Mouse (Mus musculus) limb, embryonic 12.5 days (tissue): ENCODE measurements at regions not wholly inside any gene's neighbourhood (a gene's known extent, or its start where the extent isn't known, plus 50 kb on each side); places are given as distances from the start of the nearest gene placed in this dataset.

ENCODE experiments used
- ATAC-seq: fragments of 200-750 bp; cut with Nextera tagmentation; 2 replicates; pipeline ENCODE4 v1.8.0; 2017; ENCODE audit warnings: low read depth, moderate TSS enrichment; ENCODE audit not compliant: insufficient number of reproducible peaks, insufficient read depth, low FRiP score, low TSS enrichment
- H3K27ac ChIP-seq: fragments of 300-500 bp; sonication (generic); 2 replicates; pipeline ENCODE4 v1.5.1; 2016; ENCODE audit warnings: mild to moderate bottlenecking, moderate library complexity
- H3K27me3 ChIP-seq: fragments of 300-500 bp; sonication (generic); 2 replicates; pipeline ENCODE4 v1.6.1; 2016; ENCODE audit warnings: mild to moderate bottlenecking, moderate library complexity
- H3K36me3 ChIP-seq: fragments of 300-500 bp; sonication (generic); 2 replicates; pipeline ENCODE4 v1.6.1; 2016; ENCODE audit warnings: mild to moderate bottlenecking, moderate library complexity
- H3K4me1 ChIP-seq: fragments of 300-500 bp; sonication (generic); replicated peaks from 2 replicates; pipeline ENCODE4 v1.6.1; 2016
- H3K4me2 ChIP-seq: fragments of 300-500 bp; sonication (generic); 2 replicates; pipeline ENCODE4 v1.6.1; 2016; ENCODE audit warnings: mild to moderate bottlenecking, moderate library complexity
- H3K4me3 ChIP-seq: fragments of 300-500 bp; sonication (generic); replicated peaks from 2 replicates; pipeline ENCODE4 v1.5.1; 2016; ENCODE audit warnings: mild to moderate bottlenecking
- H3K9ac ChIP-seq: fragments of 300-500 bp; sonication (generic); replicated peaks from 2 replicates; pipeline ENCODE4 v1.6.1; 2016; ENCODE audit warnings: mild to moderate bottlenecking, moderate library complexity
- H3K9me3 ChIP-seq: fragments of 300-500 bp; sonication (generic); 2 replicates; pipeline ENCODE4 v1.6.1; 2016; ENCODE audit warnings: mild to moderate bottlenecking, moderate library complexity
- WGBS: fragments of 180-500 bp; shearing (Covaris S2); methylation state at CpG from one replicate; pipeline ENCODE4 v1.1.7; 2016; 5-methylcytosine and 5-hydroxymethylcytosine counted together

DNA sequence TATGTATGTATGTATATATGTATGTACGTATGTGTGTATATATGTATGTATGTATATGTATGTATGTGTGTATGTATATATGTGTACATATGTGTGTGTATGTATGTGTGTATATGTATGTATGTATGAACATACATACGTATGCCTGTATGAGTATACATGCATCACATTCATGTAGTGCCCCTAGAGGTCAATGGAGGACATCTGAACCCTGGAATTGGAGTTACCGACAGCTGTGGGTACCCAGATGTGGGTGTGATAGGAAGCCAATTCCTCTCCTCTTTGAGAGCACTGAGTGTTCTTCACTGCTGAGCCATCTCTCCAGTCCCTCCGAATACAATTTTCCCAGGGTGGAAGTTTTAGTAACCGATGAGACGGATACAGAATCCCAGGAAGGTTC is 69.6 kb upstream of the Foxn3 start:
- no peaks in the 10 kb centered on the region for H3K27me3 ChIP-seq
- no peak overlapping the region for H3K4me2 ChIP-seq
- H3K9ac ChIP-seq, result no peak overlapping the region
- ATAC-seq, result no peak
- no peak overlapping the region for H3K4me3 ChIP-seq
- 91% methylated on average over 6 of the region's 6 CpGs for WGBS
- 0 out of 2 replicates have a peak, but pooled peaks cover 4% of the 10 kb centered on the region for H3K9me3 ChIP-seq
- no peak overlapping the region for H3K27ac ChIP-seq
- peaks cover 7% of the 10 kb centered on the region for H3K4me1 ChIP-seq
- no peaks in the 10 kb centered on the region for H3K36me3 ChIP-seq

DNA sequence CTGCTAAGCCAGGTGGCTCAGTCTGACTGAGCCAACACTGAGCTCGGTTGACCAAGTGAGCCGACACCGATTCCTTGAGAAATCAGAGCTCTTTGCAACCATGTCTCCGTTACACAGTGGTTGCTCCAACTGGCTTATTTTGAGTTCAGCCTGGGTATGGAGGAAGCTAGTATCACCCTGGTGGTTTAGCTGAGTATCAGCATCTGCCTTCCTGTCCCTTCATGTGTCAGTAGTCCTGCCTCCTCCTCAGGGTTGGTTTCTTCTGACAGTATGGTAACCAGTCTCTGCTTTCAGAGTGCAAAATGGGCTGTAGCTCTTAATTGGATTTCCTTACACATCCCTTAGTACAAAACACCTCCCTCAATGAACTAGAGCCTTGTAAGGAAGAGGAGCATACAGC is 66.2 kb upstream of the Foxn3 start:
- no peak for ATAC-seq
- WGBS, result 88% methylated on average over 4 of the region's 4 CpGs

DNA sequence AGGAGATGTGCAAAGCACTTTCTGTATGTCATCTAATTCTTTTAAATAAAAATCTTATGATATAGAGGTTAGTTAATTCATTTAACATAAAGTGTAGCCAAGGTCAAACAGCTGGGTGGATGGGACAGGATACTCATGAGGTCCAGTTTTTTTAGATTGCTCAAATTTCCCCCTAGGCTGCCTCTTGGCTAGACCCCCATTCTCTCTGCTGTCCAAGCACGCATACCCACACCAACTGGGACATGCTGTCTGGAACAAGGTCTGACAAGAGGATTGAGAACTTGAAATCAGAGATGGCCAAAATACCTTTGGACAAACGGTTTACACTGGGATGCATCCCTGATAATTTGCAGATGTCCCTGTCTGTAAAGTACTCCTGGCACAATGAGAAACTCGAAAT is 65.0 kb upstream of the Foxn3 start:
- Histone ChIP-seq H3K27ac (peak overlapping the region; percentile 29; the same call in 1 of the 2 replicates), H3K9ac (no peak overlapping the region), H3K9me3 (no peaks in the 10 kb centered on the region), H3K36me3 (no peaks in the 10 kb centered on the region), H3K4me2 (peak overlapping the region; percentile 75), H3K4me3 (peak overlapping the region; percentile 73; the same call in 1 of the 2 replicates), H3K27me3 (no peaks in the 10 kb centered on the region; the same call in 1 of the 2 replicates), H3K4me1 (peaks cover 11% of the 10 kb centered on the region)
- WGBS, result 59% methylated on average over 3 of the region's 3 CpGs
- no peak for ATAC-seq

More for the DNA sequence above, 66.2 kb upstream of the Foxn3 start:
- H3K27ac ChIP-seq, result no peak overlapping the region
- no peak overlapping the region for H3K4me3 ChIP-seq
- H3K9ac ChIP-seq, result no peak overlapping the region
- no peak overlapping the region for H3K4me2 ChIP-seq
- no peaks in the 10 kb centered on the region for H3K9me3 ChIP-seq
- no peaks in the 10 kb centered on the region; the same call in 1 of the 2 replicates for H3K27me3 ChIP-seq
- H3K4me1 ChIP-seq, result peaks cover 11% of the 10 kb centered on the region
- no peaks in the 10 kb centered on the region for H3K36me3 ChIP-seq

DNA sequence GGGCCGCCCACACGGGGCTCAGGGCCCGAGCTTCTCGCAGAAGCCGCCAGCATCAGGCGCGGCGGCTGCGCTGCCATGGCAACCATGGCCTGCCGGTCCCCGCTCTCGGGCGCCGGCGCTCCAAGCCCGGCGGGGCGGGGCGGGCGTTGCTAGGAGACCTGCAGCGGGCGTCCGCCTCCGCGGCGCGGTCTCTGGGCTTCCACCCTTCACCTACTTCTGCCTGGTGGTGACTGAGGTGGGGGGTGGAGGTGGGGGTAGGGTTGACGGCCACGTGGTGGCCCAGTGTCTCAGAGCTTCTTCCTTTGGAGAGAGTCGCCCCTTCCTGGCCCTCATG is 64.5 kb upstream of the Foxn3 start:
- H3K4me3 ChIP-seq, result peak overlapping the region; percentile 73
- H3K27me3 ChIP-seq, result no peaks in the 10 kb centered on the region; the same call in 1 of the 2 replicates
- H3K27ac ChIP-seq, result peak overlapping the region; percentile 29; the same call in 1 of the 2 replicates
- WGBS, result under 1% methylated on average over 30 of the region's 30 CpGs
- H3K4me2 ChIP-seq, result peak overlapping the region; percentile 75
- peak; percentile 88 for ATAC-seq
- peak overlapping the region; percentile 65 for H3K9ac ChIP-seq
- H3K4me1 ChIP-seq, result peaks cover 11% of the 10 kb centered on the region
- no peaks in the 10 kb centered on the region for H3K9me3 ChIP-seq
- H3K36me3 ChIP-seq, result no peaks in the 10 kb centered on the region

DNA sequence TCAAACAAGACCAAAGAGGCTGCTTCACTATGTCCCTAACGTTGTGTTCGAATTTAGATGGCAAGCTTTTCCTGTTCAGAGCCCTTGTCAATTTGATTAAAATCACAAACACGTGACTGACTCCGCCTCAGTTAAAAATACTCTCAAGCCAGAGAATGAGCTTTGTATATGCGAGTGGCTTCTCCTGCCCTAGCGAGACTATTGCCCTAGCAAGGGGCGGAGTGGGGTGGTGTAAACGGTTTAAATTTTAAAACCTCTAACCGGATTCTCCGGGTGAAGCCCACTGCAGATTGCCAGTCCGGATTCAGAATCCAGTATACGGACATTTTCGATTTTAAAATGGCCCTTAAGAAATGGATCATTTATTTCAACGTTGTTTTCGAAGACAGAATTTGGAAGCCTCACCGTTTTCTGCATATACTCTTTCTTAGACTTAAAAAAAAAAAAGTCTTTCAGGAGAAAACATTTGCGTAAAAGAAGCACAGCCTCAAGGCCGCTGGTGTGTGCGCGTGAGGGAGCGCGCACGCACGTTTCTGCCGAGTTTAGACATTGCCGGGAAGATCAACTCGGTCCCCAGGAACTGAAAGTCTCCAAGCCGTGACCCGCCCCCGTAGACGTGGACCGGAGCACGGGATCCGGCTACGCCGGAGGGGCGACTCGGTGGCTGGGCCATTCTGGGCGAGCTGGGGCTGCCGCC is 64.0 kb upstream of the Foxn3 start:
- Histone ChIP-seq H3K27ac (peak overlapping the region; percentile 29; the same call in 1 of the 2 replicates), H3K4me2 (peak overlapping the region; percentile 75), H3K4me1 (peaks cover 11% of the 10 kb centered on the region), H3K4me3 (peak overlapping the region; percentile 73), H3K9ac (peak overlapping the region; percentile 65), H3K36me3 (no peaks in the 10 kb centered on the region), H3K9me3 (no peaks in the 10 kb centered on the region), H3K27me3 (no peaks in the 10 kb centered on the region; the same call in 1 of the 2 replicates)
- no peak for ATAC-seq
- WGBS, result 1% methylated on average over 40 of the region's 40 CpGs

DNA sequence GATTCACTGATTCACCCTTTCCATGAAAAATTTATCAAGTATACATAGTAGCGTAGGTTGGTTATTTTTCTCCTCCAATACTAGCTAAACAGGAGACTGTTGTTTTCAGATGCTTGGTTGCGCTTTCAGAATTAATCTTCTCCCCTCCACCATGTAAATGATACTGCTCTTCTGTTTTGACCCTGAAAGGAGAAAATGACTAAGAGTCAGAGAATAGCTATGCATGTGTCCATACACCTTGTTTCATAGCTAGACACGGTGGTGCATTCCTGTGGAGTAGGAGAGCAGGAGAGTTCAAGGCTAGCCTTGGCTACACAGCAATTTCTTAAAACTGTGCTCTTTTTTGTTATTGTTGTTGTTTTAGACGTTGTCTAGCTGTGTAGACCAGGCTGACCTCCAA is 62.8 kb upstream of the Foxn3 start:
- 84% methylated on average over 4 of the region's 4 CpGs for WGBS

DNA sequence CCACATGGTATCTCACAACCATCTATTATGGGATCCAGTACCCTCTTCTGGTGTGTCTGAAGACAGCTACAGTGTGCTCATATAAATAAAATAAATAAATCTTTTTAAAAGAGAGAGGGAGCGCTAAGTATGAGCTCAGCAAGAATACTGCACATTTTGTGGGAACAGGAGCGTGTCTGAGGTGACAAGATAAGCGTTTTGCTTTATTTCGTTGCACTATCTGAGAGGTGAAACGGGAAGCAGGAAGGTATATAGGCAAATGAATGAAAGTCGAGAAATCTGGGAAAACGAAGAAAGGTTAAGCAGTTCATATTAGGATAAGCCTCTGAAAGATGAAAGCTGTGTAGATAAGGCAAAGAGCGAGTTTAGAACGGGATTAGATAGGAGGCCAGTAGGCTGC is 61.7 kb upstream of the Foxn3 start:
- no peak overlapping the region for H3K27ac ChIP-seq
- no peak overlapping the region for H3K4me3 ChIP-seq
- no peaks in the 10 kb centered on the region; the same call in 1 of the 2 replicates for H3K27me3 ChIP-seq
- H3K4me2 ChIP-seq, result no peak overlapping the region
- no peaks in the 10 kb centered on the region for H3K36me3 ChIP-seq
- WGBS, result 85% methylated on average over 9 of the region's 9 CpGs
- H3K9ac ChIP-seq, result no peak overlapping the region
- no peaks in the 10 kb centered on the region for H3K9me3 ChIP-seq
- H3K4me1 ChIP-seq, result peaks cover 11% of the 10 kb centered on the region
- ATAC-seq, result no peak

More for the DNA sequence above, 62.8 kb upstream of the Foxn3 start:
- no peaks in the 10 kb centered on the region; the same call in 1 of the 2 replicates for H3K27me3 ChIP-seq
- no peaks in the 10 kb centered on the region for H3K36me3 ChIP-seq
- no peak overlapping the region for H3K4me3 ChIP-seq
- H3K4me1 ChIP-seq, result peaks cover 11% of the 10 kb centered on the region
- no peak for ATAC-seq
- H3K27ac ChIP-seq, result no peak overlapping the region
- H3K9me3 ChIP-seq, result no peaks in the 10 kb centered on the region
- no peak overlapping the region for H3K4me2 ChIP-seq
- H3K9ac ChIP-seq, result no peak overlapping the region

DNA sequence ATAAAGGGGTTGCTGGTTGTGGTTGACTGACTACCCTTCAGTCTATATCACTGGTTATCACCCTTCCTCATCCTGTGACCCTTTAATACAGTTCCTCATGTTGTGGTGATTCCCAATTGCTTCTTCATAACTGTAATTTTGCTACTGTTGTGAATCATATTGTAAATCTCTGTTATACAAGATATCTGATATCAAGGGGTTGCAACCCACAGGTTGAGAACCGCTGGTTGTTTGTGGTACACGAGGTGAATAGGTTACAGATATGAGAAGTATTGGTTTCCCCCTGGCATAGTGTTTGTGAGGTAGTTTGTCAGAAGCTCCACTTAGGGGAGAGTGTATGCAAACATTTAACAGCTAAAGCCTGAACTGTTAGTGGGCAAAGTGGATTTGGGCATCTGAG is 58.9 kb upstream of the Foxn3 start:
- Histone ChIP-seq H3K27ac (no peak overlapping the region), H3K9ac (no peak overlapping the region), H3K4me1 (0 out of 2 replicates have a peak, but pooled peaks cover 2% of the 10 kb centered on the region), H3K9me3 (no peaks in the 10 kb centered on the region), H3K4me3 (no peak overlapping the region), H3K27me3 (no peaks in the 10 kb centered on the region; the same call in 1 of the 2 replicates), H3K4me2 (no peak overlapping the region), H3K36me3 (no peaks in the 10 kb centered on the region)
- 88% methylated on average over 2 of the region's 2 CpGs for WGBS
- ATAC-seq, result no peak

DNA sequence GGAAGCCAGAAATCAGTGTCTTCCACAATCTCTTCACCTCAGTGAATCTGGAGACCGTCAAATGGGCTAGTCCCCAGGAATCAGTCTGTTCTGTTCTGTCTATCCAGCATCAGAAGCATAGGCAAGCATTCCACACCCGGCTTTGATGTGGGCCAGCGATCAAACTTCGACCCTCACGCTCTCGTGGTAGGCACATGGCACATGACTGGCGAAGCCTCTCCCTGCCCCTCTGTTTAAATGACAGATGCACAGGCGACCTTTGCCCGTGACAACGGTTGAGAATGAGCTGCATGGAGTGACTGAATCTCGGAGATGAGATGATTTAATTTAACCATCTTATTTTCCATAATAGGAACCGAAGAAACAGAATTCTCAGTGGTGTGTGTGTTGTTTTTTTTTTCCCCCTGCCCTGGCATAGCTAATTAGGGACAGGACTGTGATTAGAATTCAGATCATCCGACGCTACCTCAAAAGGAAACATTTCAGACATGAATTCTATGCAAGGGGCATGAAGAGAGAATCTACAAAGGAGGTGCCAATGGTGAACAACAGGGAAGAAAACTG is 53.9 kb upstream of the Foxn3 start:
- Histone ChIP-seq H3K27ac (no peak overlapping the region), H3K27me3 (no peaks in the 10 kb centered on the region), H3K4me1 (0 out of 2 replicates have a peak, but pooled peaks cover 6% of the 10 kb centered on the region), H3K9me3 (no peaks in the 10 kb centered on the region), H3K4me3 (no peak overlapping the region), H3K9ac (no peak overlapping the region), H3K4me2 (no peak overlapping the region), H3K36me3 (no peaks in the 10 kb centered on the region)
- 88% methylated on average over 14 of the region's 14 CpGs for WGBS
- ATAC-seq, result no peak

DNA sequence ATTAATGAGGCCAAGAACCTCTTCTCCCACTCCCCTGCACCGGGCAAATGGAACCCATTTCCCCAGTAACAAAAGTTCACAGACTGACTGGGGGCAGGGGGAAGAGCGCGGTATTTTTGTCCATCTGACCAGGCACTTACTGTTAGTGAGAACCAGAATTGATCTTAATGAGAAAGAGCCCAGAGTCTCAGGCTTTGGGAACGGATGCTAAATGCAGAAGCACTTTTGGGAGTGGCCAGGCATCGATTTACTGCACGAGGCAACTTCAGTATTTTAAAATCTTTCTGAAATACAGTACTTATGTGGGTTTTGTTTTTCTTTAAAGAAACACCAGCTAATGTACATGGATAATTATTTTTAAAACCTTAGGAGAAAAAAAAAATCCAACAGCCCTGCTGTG is 51.0 kb upstream of the Foxn3 start:
- Histone ChIP-seq H3K4me3 (no peak overlapping the region), H3K36me3 (no peaks in the 10 kb centered on the region), H3K4me1 (0 out of 2 replicates have a peak, but pooled peaks cover 7% of the 10 kb centered on the region), H3K4me2 (no peak overlapping the region), H3K27me3 (no peaks in the 10 kb centered on the region), H3K27ac (no peak overlapping the region), H3K9ac (no peak overlapping the region), H3K9me3 (no peaks in the 10 kb centered on the region)
- no peak for ATAC-seq
- 43% methylated on average over 6 of the region's 6 CpGs for WGBS
